Mouse (Mus musculus): Measurements from ENCODE around the gene Jmy.

GRCm38 (mm10) chr13:93383620-93384019 is 116.0 kb downstream of the Jmy start:
- TF ChIP-seq CTCF (IDR thresholded peaks at IDR 0.05; ENCODE audit: extremely low read depth, insufficient read depth, low read length) (no peak), POLR2A (IDR thresholded peaks at IDR 0.05; ENCODE audit: extremely low read depth, insufficient read depth, low read length) (no peak)

All from cortical plate, adult 2 months (tissue).